Mouse (Mus musculus) bone marrow, adult 2 months (tissue): ENCODE data around the gene Foxn3.

Experiments used
- CTCF ChIP-seq: fragments of 200-500 bp; IDR thresholded peaks from 2 replicates; pipeline ENCODE4 v1.5.1; 2011; ENCODE audit warnings: low read length, control low read depth; ENCODE audit not compliant: control insufficient read depth, insufficient read depth
- POLR2A ChIP-seq: fragments of 200-500 bp; IDR thresholded peaks from 2 replicates; pipeline ENCODE4 v1.6.1; 2011; ENCODE audit warnings: low read depth, mild to moderate bottlenecking, control low read depth, low read length, borderline replicate concordance; ENCODE audit not compliant: control insufficient read depth

DNA sequence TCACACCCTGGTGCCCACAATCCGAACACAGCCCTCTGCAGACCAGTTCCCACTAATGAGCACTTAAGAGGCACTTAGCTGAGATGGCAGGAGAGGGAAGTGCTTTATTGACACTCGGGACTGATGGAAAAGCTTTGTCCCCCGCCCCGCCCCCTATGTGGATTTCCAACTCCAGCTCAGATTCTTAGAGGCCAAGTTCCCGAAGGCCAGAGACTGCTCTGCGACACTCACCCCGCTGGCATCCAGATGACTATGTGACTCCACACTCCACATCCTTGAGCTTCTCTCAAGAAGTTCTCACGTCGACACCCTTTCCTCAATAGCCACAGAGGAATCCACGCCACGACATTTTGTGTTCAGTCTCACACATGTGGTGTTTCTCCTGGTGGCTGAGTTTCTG is 295.6 kb downstream of the Foxn3 start:
- TF ChIP-seq POLR2A (no peak), CTCF (no peak)
